Mouse (Mus musculus): ENCODE measurements at regions not wholly inside any gene's neighbourhood (a gene's known extent, or its start where the extent isn't known, plus 50 kb on each side); places are given as distances from the start of the nearest gene placed in this dataset.

DNA sequence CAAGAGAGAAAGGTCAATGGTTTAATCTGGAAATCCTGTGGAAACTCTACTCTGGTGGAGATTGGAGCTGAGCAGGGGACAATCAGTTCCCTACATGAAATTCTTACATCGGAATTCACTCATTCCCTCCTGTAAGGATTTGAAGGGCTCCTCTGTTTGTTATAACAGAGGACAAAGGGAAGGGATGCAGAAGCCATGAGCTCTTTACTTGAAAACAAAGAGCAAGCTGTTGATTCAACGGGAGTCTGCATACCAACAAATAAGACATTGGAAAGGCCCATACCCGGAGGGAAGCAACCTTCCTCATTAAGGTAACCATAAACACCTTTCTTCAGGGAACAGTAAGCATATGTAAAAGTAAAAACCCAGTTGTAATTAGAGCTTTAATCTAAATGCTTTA, 359.3 kb downstream of the Cenpc1 start:
- no peaks in the 10 kb centered on the region for H3K36me3 ChIP-seq (ENCODE audit: control insufficient read depth, insufficient read depth, low read length)
- no peaks in the 10 kb centered on the region for H3K4me1 ChIP-seq (ENCODE audit: control insufficient read depth, insufficient read depth, low read length)
- 31% methylated on average over 3 of the region's 3 CpGs for WGBS
- H3K4me3 ChIP-seq (ENCODE audit: insufficient read depth, low read depth, low read length), result no peak overlapping the region
- DNase-seq (ENCODE audit: extremely low read depth, low read depth, low spot score), result no peak
- no peaks in the 10 kb centered on the region for H3K27me3 ChIP-seq (ENCODE audit: control insufficient read depth, insufficient read depth, low read length)
- H3K79me2 ChIP-seq (ENCODE audit: control insufficient read depth, insufficient read depth, low read length), result no peaks in the 10 kb centered on the region
- TF ChIP-seq POLR2A (IDR thresholded peaks at IDR 0.05; ENCODE audit: extremely low read depth, insufficient read depth, low read length), result no peak
- no peak for TF ChIP-seq CTCF (IDR thresholded peaks at IDR 0.05; ENCODE audit: low read depth, low read length)
- H3K27ac ChIP-seq (replicated peaks; ENCODE audit: insufficient read depth, low read depth, low read length), result no peak overlapping the region
- H3K9ac ChIP-seq (ENCODE audit: low read depth, low read length), result no peak overlapping the region

- no peaks in the 10 kb centered on the region for H3K36me3 ChIP-seq (ENCODE audit: control insufficient read depth, insufficient read depth, low read length)
- H3K27ac ChIP-seq (replicated peaks; ENCODE audit: insufficient read depth, low read depth, low read length), result no peak overlapping the region
- 75% methylated on average over 4 of the region's 4 CpGs for WGBS
- H3K27me3 ChIP-seq (ENCODE audit: control insufficient read depth, insufficient read depth, low read length), result no peaks in the 10 kb centered on the region
- no peak for DNase-seq (ENCODE audit: extremely low read depth, low read depth, low spot score)
- no peak overlapping the region for H3K9ac ChIP-seq (ENCODE audit: low read depth, low read length)
- no peaks in the 10 kb centered on the region for H3K79me2 ChIP-seq (ENCODE audit: control insufficient read depth, insufficient read depth, low read length)
- no peak for TF ChIP-seq CTCF (IDR thresholded peaks at IDR 0.05; ENCODE audit: low read depth, low read length)
- H3K4me3 ChIP-seq (ENCODE audit: insufficient read depth, low read depth, low read length), result no peak overlapping the region
- H3K4me1 ChIP-seq (ENCODE audit: control insufficient read depth, insufficient read depth, low read length), result no peaks in the 10 kb centered on the region
These were observed 387.5 kb downstream of the Cenpc1 start for GRCm38 (mm10) chr5:85677872-85678271.

GRCm38 (mm10) chr5:85671121-85671520, 394.3 kb downstream of the Cenpc1 start:
- no peak for DNase-seq (ENCODE audit: extremely low read depth, low read depth, low spot score)
- Histone ChIP-seq H3K9ac (ENCODE audit: low read depth, low read length) (no peak overlapping the region), H3K79me2 (ENCODE audit: control insufficient read depth, insufficient read depth, low read length) (no peaks in the 10 kb centered on the region), H3K27me3 (ENCODE audit: control insufficient read depth, insufficient read depth, low read length) (no peaks in the 10 kb centered on the region), H3K36me3 (ENCODE audit: control insufficient read depth, insufficient read depth, low read length) (no peaks in the 10 kb centered on the region), H3K4me3 (ENCODE audit: insufficient read depth, low read depth, low read length) (no peak overlapping the region), H3K4me1 (ENCODE audit: control insufficient read depth, insufficient read depth, low read length) (no peaks in the 10 kb centered on the region), H3K27ac (replicated peaks; ENCODE audit: insufficient read depth, low read depth, low read length) (no peak overlapping the region)
- 33% methylated on average over 1 of the region's 1 CpGs for WGBS
- no peak for TF ChIP-seq POLR2A (IDR thresholded peaks at IDR 0.05; ENCODE audit: extremely low read depth, insufficient read depth, low read length)

GRCm38 (mm10) chr5:85661487-85661886, 403.9 kb downstream of the Cenpc1 start:
- no peak for TF ChIP-seq CTCF (IDR thresholded peaks at IDR 0.05; ENCODE audit: low read depth, low read length)
- TF ChIP-seq POLR2A (IDR thresholded peaks at IDR 0.05; ENCODE audit: extremely low read depth, insufficient read depth, low read length), result no peak
- no peaks in the 10 kb centered on the region for H3K36me3 ChIP-seq (ENCODE audit: control insufficient read depth, insufficient read depth, low read length)
- DNase-seq (ENCODE audit: extremely low read depth, low read depth, low spot score), result no peak
- no peaks in the 10 kb centered on the region for H3K4me1 ChIP-seq (ENCODE audit: control insufficient read depth, insufficient read depth, low read length)
- no peak overlapping the region for H3K4me3 ChIP-seq (ENCODE audit: insufficient read depth, low read depth, low read length)
- H3K9ac ChIP-seq (ENCODE audit: low read depth, low read length), result no peak overlapping the region
- H3K27me3 ChIP-seq (ENCODE audit: control insufficient read depth, insufficient read depth, low read length), result no peaks in the 10 kb centered on the region
- WGBS, result 83% methylated on average over 5 of the region's 5 CpGs
- no peaks in the 10 kb centered on the region for H3K79me2 ChIP-seq (ENCODE audit: control insufficient read depth, insufficient read depth, low read length)
- no peak overlapping the region for H3K27ac ChIP-seq (replicated peaks; ENCODE audit: insufficient read depth, low read depth, low read length)

DNA sequence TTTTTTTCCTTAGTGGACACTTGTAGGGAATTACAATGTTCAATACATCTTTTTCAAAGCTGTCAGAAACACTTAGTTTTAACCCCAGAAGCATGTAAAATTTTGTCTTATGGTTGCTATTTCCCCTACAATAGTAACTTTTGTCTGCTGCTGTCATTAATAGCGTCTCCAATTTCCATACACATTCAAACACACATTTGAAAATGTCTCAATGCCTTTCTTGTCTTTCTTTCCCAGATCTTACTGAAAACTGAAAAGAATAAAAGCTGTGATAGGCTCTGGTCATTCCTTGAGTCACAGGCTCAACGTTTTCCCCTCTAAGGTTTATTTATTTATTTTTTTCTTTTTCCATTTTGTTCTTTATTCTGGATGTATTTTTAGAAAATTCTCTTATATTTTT, 444.3 kb downstream of the Cenpc1 start:
- Histone ChIP-seq H3K36me3 (ENCODE audit: control insufficient read depth, insufficient read depth, low read length) (no peaks in the 10 kb centered on the region), H3K27me3 (ENCODE audit: control insufficient read depth, insufficient read depth, low read length) (no peaks in the 10 kb centered on the region), H3K4me1 (ENCODE audit: control insufficient read depth, insufficient read depth, low read length) (no peaks in the 10 kb centered on the region), H3K27ac (replicated peaks; ENCODE audit: insufficient read depth, low read depth, low read length) (no peak overlapping the region), H3K79me2 (ENCODE audit: control insufficient read depth, insufficient read depth, low read length) (no peaks in the 10 kb centered on the region), H3K9ac (ENCODE audit: low read depth, low read length) (no peak overlapping the region), H3K4me3 (ENCODE audit: insufficient read depth, low read depth, low read length) (no peak overlapping the region)
- TF ChIP-seq CTCF (IDR thresholded peaks at IDR 0.05; ENCODE audit: low read depth, low read length) (no peak), POLR2A (IDR thresholded peaks at IDR 0.05; ENCODE audit: extremely low read depth, insufficient read depth, low read length) (no peak)
- no peak for DNase-seq (ENCODE audit: extremely low read depth, low read depth, low spot score)
- WGBS, result 67% methylated on average over 2 of the region's 2 CpGs

DNA sequence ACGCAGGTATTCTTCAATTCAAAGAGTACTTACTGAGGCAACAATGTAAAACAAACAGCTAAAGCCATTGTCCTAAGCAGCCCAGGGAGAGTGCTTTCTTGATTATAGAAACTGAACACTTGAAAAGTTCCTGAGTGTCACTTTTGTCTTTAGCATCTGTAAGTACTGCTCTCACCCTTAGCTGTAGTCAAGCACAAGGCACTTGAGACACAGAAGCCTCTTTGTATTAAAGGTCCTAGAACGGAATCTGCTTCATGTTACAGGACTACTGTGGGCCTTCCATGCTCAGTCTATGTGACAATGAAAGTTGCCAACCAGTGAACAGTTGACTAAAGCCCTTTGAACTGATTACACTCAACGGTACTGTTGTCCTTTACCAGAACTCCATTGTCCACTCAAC, 450.6 kb downstream of the Cenpc1 start:
- TF ChIP-seq POLR2A (IDR thresholded peaks at IDR 0.05; ENCODE audit: extremely low read depth, insufficient read depth, low read length), result no peak
- no peak for TF ChIP-seq CTCF (IDR thresholded peaks at IDR 0.05; ENCODE audit: low read depth, low read length)
- no peaks in the 10 kb centered on the region for H3K27me3 ChIP-seq (ENCODE audit: control insufficient read depth, insufficient read depth, low read length)
- H3K4me3 ChIP-seq (ENCODE audit: insufficient read depth, low read depth, low read length), result no peak overlapping the region
- no peak for DNase-seq (ENCODE audit: extremely low read depth, low read depth, low spot score)
- H3K9ac ChIP-seq (ENCODE audit: low read depth, low read length), result no peak overlapping the region
- WGBS, result 70% methylated on average over 3 of the region's 3 CpGs
- H3K4me1 ChIP-seq (ENCODE audit: control insufficient read depth, insufficient read depth, low read length), result no peaks in the 10 kb centered on the region
- H3K36me3 ChIP-seq (ENCODE audit: control insufficient read depth, insufficient read depth, low read length), result no peaks in the 10 kb centered on the region
- no peak overlapping the region for H3K27ac ChIP-seq (replicated peaks; ENCODE audit: insufficient read depth, low read depth, low read length)
- H3K79me2 ChIP-seq (ENCODE audit: control insufficient read depth, insufficient read depth, low read length), result no peaks in the 10 kb centered on the region

Data from liver, adult 2 months (tissue).